Mouse (Mus musculus): ENCODE data around the gene Bhmt2. TPM values are rescaled to one million over a fixed set of nuclear protein-coding genes. Genes with fewer than 3 reads are reported as not detected.

Bhmt2 gene
- polyA plus RNA-seq, 1 experiment: 0.39 TPM

- Histone ChIP-seq H3K27me3 (ENCODE audit: control insufficient read depth, insufficient read depth, low read length) (no peaks in the 10 kb centered on the region), H3K27ac (ENCODE audit: insufficient read depth, low read length) (no peak overlapping the region), H3K4me3 (replicated peaks; ENCODE audit: insufficient read depth, low read depth, low read length) (no peak overlapping the region), H3K4me1 (ENCODE audit: control insufficient read depth, insufficient read depth, low read length) (no peaks in the 10 kb centered on the region)
- DNase-seq: no peak
- 79% methylated on average over 4 of the region's 4 CpGs for WGBS
- TF ChIP-seq POLR2A (IDR thresholded peaks at IDR 0.05; ENCODE audit: borderline replicate concordance, insufficient read depth, low read length): no peak
- TF ChIP-seq CTCF (IDR thresholded peaks at IDR 0.05; ENCODE audit: borderline replicate concordance, insufficient read depth, low read depth, low read length): no peak
Observed at GRCm38 (mm10) chr13:93613771-93614170, 60.3 kb downstream of the Bhmt2 start.

GRCm38 (mm10) chr13:93612660-93613607 is 61.2 kb downstream of the Bhmt2 start:
- no peak overlapping the region for H3K27ac ChIP-seq (ENCODE audit: insufficient read depth, low read length)
- no peaks in the 10 kb centered on the region for H3K27me3 ChIP-seq (ENCODE audit: control insufficient read depth, insufficient read depth, low read length)
- DNase-seq: peak; percentile 75 to 82
- TF ChIP-seq CTCF (IDR thresholded peaks at IDR 0.05; ENCODE audit: borderline replicate concordance, insufficient read depth, low read depth, low read length) (peak; percentile 88), POLR2A (IDR thresholded peaks at IDR 0.05; ENCODE audit: borderline replicate concordance, insufficient read depth, low read length) (no peak)
- no peak overlapping the region for H3K4me3 ChIP-seq (replicated peaks; ENCODE audit: insufficient read depth, low read depth, low read length)
- WGBS: 24% methylated on average over 19 of the region's 19 CpGs
- H3K4me1 ChIP-seq (ENCODE audit: control insufficient read depth, insufficient read depth, low read length): no peaks in the 10 kb centered on the region

- Histone ChIP-seq H3K4me1 (ENCODE audit: control insufficient read depth, insufficient read depth, low read length) (no peaks in the 10 kb centered on the region), H3K27me3 (ENCODE audit: control insufficient read depth, insufficient read depth, low read length) (no peaks in the 10 kb centered on the region), H3K27ac (ENCODE audit: insufficient read depth, low read length) (no peak overlapping the region), H3K4me3 (replicated peaks; ENCODE audit: insufficient read depth, low read depth, low read length) (no peak overlapping the region)
- TF ChIP-seq POLR2A (IDR thresholded peaks at IDR 0.05; ENCODE audit: borderline replicate concordance, insufficient read depth, low read length) (no peak), CTCF (IDR thresholded peaks at IDR 0.05; ENCODE audit: borderline replicate concordance, insufficient read depth, low read depth, low read length) (no peak)
- 81% methylated on average over 2 of the region's 2 CpGs for WGBS
- no peak for DNase-seq
Observed at GRCm38 (mm10) chr13:93608476-93608875, 65.6 kb downstream of the Bhmt2 start.

GRCm38 (mm10) chr13:93607701-93608100 is 66.4 kb downstream of the Bhmt2 start:
- DNase-seq: no peak
- 95% methylated on average over 3 of the region's 3 CpGs for WGBS

GRCm38 (mm10) chr13:93606868-93607578 is 67.1 kb downstream of the Bhmt2 start:
- TF ChIP-seq POLR2A (IDR thresholded peaks at IDR 0.05; ENCODE audit: borderline replicate concordance, insufficient read depth, low read length): no peak
- no peak for TF ChIP-seq CTCF (IDR thresholded peaks at IDR 0.05; ENCODE audit: borderline replicate concordance, insufficient read depth, low read depth, low read length)
- Histone ChIP-seq H3K27ac (ENCODE audit: insufficient read depth, low read length) (no peak overlapping the region), H3K27me3 (ENCODE audit: control insufficient read depth, insufficient read depth, low read length) (no peaks in the 10 kb centered on the region), H3K4me1 (ENCODE audit: control insufficient read depth, insufficient read depth, low read length) (no peaks in the 10 kb centered on the region), H3K4me3 (replicated peaks; ENCODE audit: insufficient read depth, low read depth, low read length) (no peak overlapping the region)
- DNase-seq: no peak
- 68% methylated on average over 13 of the region's 13 CpGs for WGBS

More at GRCm38 (mm10) chr13:93607701-93608100, 66.4 kb downstream of the Bhmt2 start:
- no peak overlapping the region for H3K27ac ChIP-seq (ENCODE audit: insufficient read depth, low read length)
- TF ChIP-seq CTCF (IDR thresholded peaks at IDR 0.05; ENCODE audit: borderline replicate concordance, insufficient read depth, low read depth, low read length): no peak
- H3K27me3 ChIP-seq (ENCODE audit: control insufficient read depth, insufficient read depth, low read length): no peaks in the 10 kb centered on the region
- no peak overlapping the region for H3K4me3 ChIP-seq (replicated peaks; ENCODE audit: insufficient read depth, low read depth, low read length)
- no peaks in the 10 kb centered on the region for H3K4me1 ChIP-seq (ENCODE audit: control insufficient read depth, insufficient read depth, low read length)

Other genes with a start within 250 kb of the Bhmt2 start
- gene Jmy, start 174.5 kb downstream of the Bhmt2 start, polyA plus RNA-seq (2012; rRNA removed): 16.7 and 17.6 TPM in 2 replicates
- gene Bhmt, start 36.3 kb downstream of the Bhmt2 start, polyA plus RNA-seq (2012; rRNA removed): 0.16 TPM in 1 of 2 replicates, not detected in the other
- 0.11 TPM in 2 replicates for gene Dmgdh, start 131 bp upstream of the Bhmt2 start, polyA plus RNA-seq (2012; rRNA removed)
- gene Arsb, start 97.3 kb upstream of the Bhmt2 start, polyA plus RNA-seq (2012; rRNA removed): 49.7 and 53.6 TPM in 2 replicates